Mouse (Mus musculus) heart, adult 2 months (tissue): ENCODE results near the gene Adora2b. TPM values are rescaled to one million over a fixed set of nuclear protein-coding genes. Genes with fewer than 3 reads are reported as not detected.

Source experiments
- DNase-seq, 2 experiments: peaks; one replicate each; pipeline ENCODE4 v3.0.0; 2021
- H3K27ac ChIP-seq: fragments of 200-600 bp; 2 replicates; pipeline ENCODE4 v1.8.1; 2022
- H3K27me3 ChIP-seq: fragments of 200-500 bp; 2 replicates; pipeline ENCODE4 v1.6.1; 2012; ENCODE audit warnings: mild to moderate bottlenecking, low read length, inconsistent platforms, mixed read lengths; ENCODE audit not compliant: control insufficient read depth, insufficient read depth
- H3K36me3 ChIP-seq: fragments of 200-500 bp; 2 replicates; pipeline ENCODE4 v1.6.1; 2012; ENCODE audit warnings: low read length, inconsistent platforms; ENCODE audit not compliant: control insufficient read depth, insufficient read depth
- H3K4me1 ChIP-seq: fragments of 200-500 bp; 2 replicates; pipeline ENCODE4 v1.6.1; 2011; ENCODE audit warnings: low read length; ENCODE audit not compliant: control insufficient read depth, insufficient read depth
- H3K4me3 ChIP-seq: fragments of 200-600 bp; 2 replicates; pipeline ENCODE4 v1.8.1; 2022
- H3K79me2 ChIP-seq: fragments of 200-500 bp; replicated peaks from 2 replicates; pipeline ENCODE4 v1.6.1; 2012; ENCODE audit warnings: mild to moderate bottlenecking, inconsistent platforms, low read length, moderate library complexity, mixed read lengths; ENCODE audit not compliant: control insufficient read depth, insufficient read depth
- H3K9ac ChIP-seq: fragments of 200-500 bp; 2 replicates; pipeline ENCODE4 v1.6.1; 2012; ENCODE audit warnings: low read depth, mild to moderate bottlenecking, control low read depth, inconsistent platforms, low read length, mixed read lengths
- CTCF ChIP-seq: fragments of 200-600 bp; IDR thresholded peaks from 2 replicates; pipeline ENCODE4 v1.8.1; 2022; ENCODE audit warnings: antibody characterized with exemption, mild to moderate bottlenecking, moderate library complexity
- EP300 ChIP-seq: fragments of 200-500 bp; IDR thresholded peaks from 2 replicates; pipeline ENCODE4 v1.6.1; 2011; ENCODE audit warnings: low read depth, low read length, control low read depth; ENCODE audit not compliant: insufficient read depth
- POLR2A ChIP-seq: fragments of 200-500 bp; IDR thresholded peaks from 2 replicates; pipeline ENCODE4 v1.6.1; 2011; ENCODE audit warnings: mild to moderate bottlenecking, low read depth, low read length, control low read depth; ENCODE audit not compliant: insufficient read depth
- WGBS: fragments of 180-500 bp; shearing (Covaris S2); methylation state at CpG from one replicate; pipeline ENCODE4 v1.1.7; 2018; 5-methylcytosine and 5-hydroxymethylcytosine counted together
- intact Hi-C: fragments of 180-260 bp; cut with DNase I; formaldehyde crosslinking; loops from one replicate; pipeline ENCODE4 v1.15.1; 2025
- polyA plus RNA-seq: library from polyadenylated mRNA; depleted of rRNA; stranded (reverse); fragments of >200 nt; gene quantifications from 2 replicates; pipeline ENCODE4 v1.2.3, GENCODE M21; 2012
- total RNA-seq, 2 experiments: library from RNA; stranded (reverse); gene quantifications; 2 replicates each; pipeline ENCODE4 v1.2.3; 2021

The Adora2b gene
- total and polyA plus RNA-seq, 3 experiments = 0.63 to 2.0 (median 1.7) TPM

- no peaks in the 10 kb centered on the region for H3K36me3 ChIP-seq
- peak overlapping the region; percentile 73 for H3K9ac ChIP-seq
- DNase-seq = peak; percentile 43 to 52
- 4% methylated on average over 35 of the region's 35 CpGs for WGBS
- intact Hi-C loops = loop anchor here (5.0 kb wide), 1 partner anchor 77 kb away; no protein-coding TSS in a partner anchor
- H3K27ac ChIP-seq = peak overlapping the region; percentile 38
- peaks cover 3% of the 10 kb centered on the region; the same call in 1 of the 2 replicates for H3K27me3 ChIP-seq
- no peaks in the 10 kb centered on the region for H3K79me2 ChIP-seq
- TF ChIP-seq EP300 (no peak), POLR2A (no peak), CTCF (peak; percentile 29; the same call in 1 of the 2 replicates)
- H3K4me1 ChIP-seq = no peaks in the 10 kb centered on the region; the same call in 1 of the 2 replicates
- H3K4me3 ChIP-seq = peak overlapping the region; percentile 58
These were observed 668 bp downstream of the Adora2b start for GRCm38 (mm10) chr11:62249266-62250037.

GRCm38 (mm10) chr11:62251047-62251446 is 2.3 kb downstream of the Adora2b start:
- peak in 1 of 2 experiments; percentile 42 for DNase-seq
- H3K36me3 ChIP-seq = no peaks in the 10 kb centered on the region
- intact Hi-C loops = no loop called here
- no peak overlapping the region for H3K27ac ChIP-seq
- WGBS = 49% methylated on average over 11 of the region's 11 CpGs
- H3K27me3 ChIP-seq = peaks cover 3% of the 10 kb centered on the region; the same call in 1 of the 2 replicates
- no peaks in the 10 kb centered on the region; the same call in 1 of the 2 replicates for H3K4me1 ChIP-seq
- TF ChIP-seq POLR2A (no peak), EP300 (no peak), CTCF (no peak)
- no peak overlapping the region for H3K9ac ChIP-seq
- no peaks in the 10 kb centered on the region for H3K79me2 ChIP-seq
- H3K4me3 ChIP-seq = no peak overlapping the region

- Histone ChIP-seq H3K27ac (no peak overlapping the region), H3K9ac (no peak overlapping the region), H3K4me1 (no peaks in the 10 kb centered on the region; the same call in 1 of the 2 replicates), H3K4me3 (no peak overlapping the region), H3K36me3 (no peaks in the 10 kb centered on the region), H3K27me3 (peaks cover 3% of the 10 kb centered on the region; the same call in 1 of the 2 replicates), H3K79me2 (no peaks in the 10 kb centered on the region)
- WGBS = 83% methylated on average over 5 of the region's 5 CpGs
- no peak for DNase-seq
- TF ChIP-seq POLR2A (no peak), EP300 (no peak), CTCF (no peak)
- intact Hi-C loops = no loop called here
These were observed 4.6 kb downstream of the Adora2b start for GRCm38 (mm10) chr11:62253380-62253779.

- intact Hi-C loops = no loop called here
- TF ChIP-seq EP300 (no peak), POLR2A (no peak), CTCF (no peak)
- Histone ChIP-seq H3K79me2 (no peaks in the 10 kb centered on the region), H3K4me3 (no peak overlapping the region), H3K4me1 (no peaks in the 10 kb centered on the region), H3K9ac (no peak overlapping the region), H3K27ac (no peak overlapping the region), H3K27me3 (no peaks in the 10 kb centered on the region), H3K36me3 (no peaks in the 10 kb centered on the region)
- no peak for DNase-seq
- 63% methylated on average over 5 of the region's 5 CpGs for WGBS
These were observed 10.4 kb downstream of the Adora2b start for GRCm38 (mm10) chr11:62259214-62259613.

GRCm38 (mm10) chr11:62263599-62263998 is 14.8 kb downstream of the Adora2b start:
- Histone ChIP-seq H3K4me3 (no peak overlapping the region), H3K9ac (no peak overlapping the region), H3K36me3 (no peaks in the 10 kb centered on the region), H3K27me3 (no peaks in the 10 kb centered on the region), H3K79me2 (no peaks in the 10 kb centered on the region), H3K27ac (no peak overlapping the region), H3K4me1 (no peaks in the 10 kb centered on the region)
- intact Hi-C loops = no loop called here
- WGBS = 69% methylated on average over 7 of the region's 7 CpGs
- no peak for DNase-seq
- no peak for TF ChIP-seq EP300
- no peak for TF ChIP-seq POLR2A
- no peak for TF ChIP-seq CTCF

- Histone ChIP-seq H3K79me2 (no peaks in the 10 kb centered on the region), H3K4me3 (no peak overlapping the region), H3K9ac (no peak overlapping the region), H3K4me1 (no peaks in the 10 kb centered on the region), H3K27me3 (no peaks in the 10 kb centered on the region), H3K36me3 (no peaks in the 10 kb centered on the region), H3K27ac (no peak overlapping the region)
- intact Hi-C loops = no loop called here
- TF ChIP-seq POLR2A (no peak), EP300 (no peak), CTCF (no peak)
- 48% methylated on average over 7 of the region's 7 CpGs for WGBS
- DNase-seq = no peak
These were observed 15.2 kb downstream of the Adora2b start for GRCm38 (mm10) chr11:62264018-62264417.
